Mouse (Mus musculus) liver, embryonic 14.5 days (tissue): ENCODE measurements at regions not wholly inside any gene's neighbourhood (a gene's known extent, or its start where the extent isn't known, plus 50 kb on each side); places are given as distances from the start of the nearest gene placed in this dataset.

Source experiments
- ATAC-seq: fragments of 200-750 bp; cut with Nextera tagmentation; 2 replicates; pipeline ENCODE4 v1.8.0; 2017; ENCODE audit warnings: moderate number of reproducible peaks, mild to moderate bottlenecking, moderate library complexity; ENCODE audit not compliant: insufficient read depth
- DNase-seq, 3 experiments: peaks; one replicate each; pipeline ENCODE4 v3.0.0-alpha.2; 2012 to 2013; ENCODE audit warnings: low read depth in 3 of 3, low spot score in 3 of 3
- H3K27ac ChIP-seq: fragments of 300-500 bp; sonication (generic); 2 replicates; pipeline ENCODE4 v1.5.1; 2014; ENCODE audit warnings: moderate library complexity, mild to moderate bottlenecking, control low read depth, inconsistent platforms
- H3K27me3 ChIP-seq: fragments of 300-500 bp; sonication (generic); 2 replicates; pipeline ENCODE4 v1.6.1; 2014; ENCODE audit warnings: mild to moderate bottlenecking, low read length, moderate library complexity; ENCODE audit not compliant: control insufficient read depth, insufficient read depth
- H3K36me3 ChIP-seq: fragments of 300-500 bp; sonication (generic); replicated peaks from 2 replicates; pipeline ENCODE4 v1.6.1; 2014; ENCODE audit warnings: low read depth; ENCODE audit not compliant: control insufficient read depth, insufficient read depth
- H3K4me1 ChIP-seq, 2 experiments: fragments of 200-500 bp in 1 of 2; fragments of 300-500 bp in 1 of 2; sonication (generic) in 1 of 2; replicated peaks; 2 replicates each; pipeline ENCODE4 v1.6.1; 2012 to 2014; ENCODE audit warnings: antibody characterized with exemption in 1 of 2, inconsistent platforms in 1 of 2, low read length in 1 of 2; ENCODE audit not compliant: control insufficient read depth in 2 of 2, insufficient read depth in 2 of 2
- H3K4me2 ChIP-seq: fragments of 300-500 bp; sonication (generic); 2 replicates; pipeline ENCODE4 v1.6.1; 2014; ENCODE audit warnings: low read depth, mild to moderate bottlenecking, control low read depth, moderate library complexity
- H3K4me3 ChIP-seq, 2 experiments: fragments of 200-500 bp in 1 of 2; fragments of 300-500 bp in 1 of 2; sonication (generic) in 1 of 2; 2 replicates each; pipeline ENCODE4 v1.5.1; 2012 to 2014; ENCODE audit warnings: low read depth in 2 of 2, low read length in 2 of 2, mild to moderate bottlenecking in 2 of 2, control low read depth in 1 of 2, inconsistent platforms in 1 of 2, moderate library complexity in 1 of 2; ENCODE audit not compliant: insufficient read depth in 1 of 2
- H3K9ac ChIP-seq: fragments of 300-500 bp; sonication (generic); replicated peaks from 2 replicates; pipeline ENCODE4 v1.6.1; 2014; ENCODE audit warnings: mild to moderate bottlenecking, control low read depth, moderate library complexity
- H3K9me3 ChIP-seq: fragments of 300-500 bp; sonication (generic); 2 replicates; pipeline ENCODE4 v1.6.1; 2016; ENCODE audit warnings: low read length, mixed read lengths; ENCODE audit not compliant: control insufficient read depth
- CTCF ChIP-seq: IDR thresholded peaks from 2 replicates; pipeline ENCODE4 v1.5.1; 2016; ENCODE audit warnings: antibody characterized with exemption, low read depth, control low read depth
- EP300 ChIP-seq: IDR thresholded peaks from 2 replicates; pipeline ENCODE4 v1.6.1; 2016; ENCODE audit warnings: antibody characterized with exemption, low read depth
- WGBS: fragments of 180-500 bp; shearing (Covaris S2); extraction: QIAGEN DNeasy Blood & Tissue Kit; methylation state at CpG from one replicate; pipeline ENCODE4 v1.1.7; 2014; ENCODE audit not compliant: insufficient replicate concordance; 5-methylcytosine and 5-hydroxymethylcytosine counted together

DNA sequence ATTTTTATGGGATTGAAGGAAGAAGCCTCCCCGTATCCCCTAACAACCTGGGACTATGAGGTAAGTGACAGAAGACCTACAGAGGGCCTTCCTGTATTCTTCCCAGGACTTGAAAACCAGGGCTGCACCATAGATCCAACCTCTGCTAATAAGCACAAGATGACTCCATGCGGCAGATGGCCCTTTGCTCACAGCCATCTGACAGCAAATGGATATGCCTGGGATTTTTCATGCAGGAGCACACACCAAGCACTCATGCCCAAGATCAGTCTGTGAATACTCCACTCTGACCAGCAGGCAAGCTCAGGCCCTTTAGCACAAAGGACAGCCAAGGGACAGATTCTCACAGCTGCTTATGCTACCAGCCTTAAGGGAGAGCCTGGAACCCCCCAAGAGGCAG, 77.1 kb upstream of the Plxna2 start:
- no peaks in the 10 kb centered on the region for H3K9me3 ChIP-seq
- H3K27ac ChIP-seq = no peak overlapping the region
- DNase-seq = no peak
- H3K36me3 ChIP-seq = no peaks in the 10 kb centered on the region
- no peaks in the 10 kb centered on the region for H3K4me1 ChIP-seq
- WGBS = 72% methylated on average over 2 of the region's 2 CpGs
- H3K9ac ChIP-seq = no peak overlapping the region
- no peak overlapping the region for H3K4me3 ChIP-seq
- ATAC-seq = no peak
- TF ChIP-seq CTCF = no peak
- TF ChIP-seq EP300 = no peak
- H3K4me2 ChIP-seq = no peak overlapping the region
- H3K27me3 ChIP-seq = no peaks in the 10 kb centered on the region

DNA sequence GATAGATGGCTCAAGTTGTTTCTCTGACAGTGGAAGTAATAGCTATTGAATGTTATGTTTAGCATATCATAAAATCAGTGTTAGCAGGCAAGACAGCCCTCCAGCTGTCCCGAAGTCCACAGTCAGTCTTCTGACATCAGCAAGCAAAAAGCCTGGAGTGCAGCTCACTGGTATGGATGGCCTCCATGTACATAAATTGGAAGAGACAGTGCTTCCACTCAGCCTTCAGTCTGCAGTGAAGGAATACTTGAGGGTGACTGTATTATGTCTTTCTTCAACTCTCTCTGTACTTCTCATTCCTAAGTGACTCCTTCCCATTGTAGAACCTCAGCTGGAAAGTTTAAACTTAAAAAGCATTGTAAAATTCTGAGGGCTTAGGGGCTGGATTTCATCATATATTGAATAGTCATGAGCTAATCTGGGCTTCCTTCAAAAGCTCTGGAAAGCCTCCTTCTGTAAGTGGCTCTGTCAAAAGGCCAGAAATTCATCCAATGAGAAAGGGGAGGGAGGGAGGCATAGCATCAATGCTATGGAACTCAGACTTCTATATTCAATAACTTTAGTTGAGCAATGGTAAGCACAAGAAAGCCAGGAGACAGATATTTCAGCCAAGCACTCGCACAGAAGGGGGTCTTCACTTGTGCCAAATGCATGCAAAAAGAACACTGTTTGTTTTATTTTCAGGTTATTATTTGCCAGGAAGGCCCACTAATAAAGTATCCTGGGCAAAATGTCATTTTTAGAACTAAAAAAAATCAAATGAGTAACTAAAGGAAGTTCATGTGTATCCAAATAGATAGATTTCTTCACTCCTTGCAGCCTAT, 90.5 kb upstream of the Plxna2 start:
- Histone ChIP-seq H3K27me3 (no peaks in the 10 kb centered on the region), H3K27ac (no peak overlapping the region), H3K4me1 (no peaks in the 10 kb centered on the region; a peak in 1 of 4 replicates), H3K9me3 (no peaks in the 10 kb centered on the region), H3K36me3 (no peaks in the 10 kb centered on the region), H3K9ac (no peak overlapping the region), H3K4me2 (no peak overlapping the region), H3K4me3 (no peak overlapping the region)
- DNase-seq (no peak), ATAC-seq (no peak)
- TF ChIP-seq CTCF (no peak), EP300 (no peak)
- 49% methylated on average over 2 of the region's 2 CpGs for WGBS

DNA sequence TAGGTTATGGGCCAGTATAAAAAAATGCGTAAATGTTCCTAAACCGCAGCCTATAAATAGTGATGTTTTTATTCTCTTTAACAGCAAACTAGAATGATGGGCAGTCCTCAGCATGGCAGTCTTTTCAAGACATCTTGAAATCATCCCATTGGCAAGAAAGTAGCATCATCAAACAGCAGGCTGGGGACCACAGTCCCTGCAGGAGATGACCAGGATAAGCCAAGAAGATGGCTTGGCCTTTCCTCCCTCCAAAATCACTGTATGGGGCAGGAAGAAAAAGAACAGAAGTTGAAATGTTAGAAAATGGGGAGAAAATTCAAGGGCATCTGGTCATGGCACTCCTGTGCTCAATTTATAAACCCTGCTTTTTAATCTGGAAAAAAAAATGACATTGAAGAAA, 93.0 kb upstream of the Plxna2 start:
- Histone ChIP-seq H3K36me3 (no peaks in the 10 kb centered on the region), H3K4me2 (no peak overlapping the region), H3K27ac (no peak overlapping the region), H3K4me1 (no peaks in the 10 kb centered on the region; a peak in 1 of 4 replicates), H3K9ac (no peak overlapping the region), H3K27me3 (no peaks in the 10 kb centered on the region), H3K4me3 (no peak overlapping the region), H3K9me3 (no peaks in the 10 kb centered on the region)
- no peak for DNase-seq
- 62% methylated on average over 2 of the region's 2 CpGs for WGBS
- TF ChIP-seq EP300 (no peak), CTCF (no peak)
- no peak for ATAC-seq

DNA sequence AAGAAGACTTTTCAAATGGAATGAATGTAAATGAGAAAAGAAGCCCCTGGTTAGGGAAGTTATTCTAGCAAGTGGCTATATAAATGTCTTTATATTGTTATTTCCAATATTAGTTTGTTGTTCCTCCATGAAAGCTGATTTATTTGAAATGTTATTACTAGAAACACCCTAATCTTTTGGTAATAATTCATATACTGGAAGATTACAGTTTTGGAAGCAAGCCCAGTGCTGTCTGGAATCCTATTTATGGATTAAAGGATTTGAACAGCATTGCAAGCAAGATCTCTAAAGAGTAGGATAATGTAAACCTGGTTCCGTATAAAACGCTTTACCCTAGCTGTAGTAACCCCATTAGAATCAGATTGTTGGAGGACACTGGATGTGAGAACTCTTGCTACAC, 96.8 kb upstream of the Plxna2 start:
- TF ChIP-seq EP300 (no peak), CTCF (no peak)
- Histone ChIP-seq H3K36me3 (no peaks in the 10 kb centered on the region), H3K4me1 (no peaks in the 10 kb centered on the region), H3K9me3 (no peaks in the 10 kb centered on the region), H3K4me2 (no peak overlapping the region), H3K4me3 (no peak overlapping the region), H3K27ac (no peak overlapping the region), H3K27me3 (no peaks in the 10 kb centered on the region), H3K9ac (no peak overlapping the region)
- DNase-seq (no peak), ATAC-seq (no peak)
- WGBS = 56% methylated on average over 2 of the region's 2 CpGs

DNA sequence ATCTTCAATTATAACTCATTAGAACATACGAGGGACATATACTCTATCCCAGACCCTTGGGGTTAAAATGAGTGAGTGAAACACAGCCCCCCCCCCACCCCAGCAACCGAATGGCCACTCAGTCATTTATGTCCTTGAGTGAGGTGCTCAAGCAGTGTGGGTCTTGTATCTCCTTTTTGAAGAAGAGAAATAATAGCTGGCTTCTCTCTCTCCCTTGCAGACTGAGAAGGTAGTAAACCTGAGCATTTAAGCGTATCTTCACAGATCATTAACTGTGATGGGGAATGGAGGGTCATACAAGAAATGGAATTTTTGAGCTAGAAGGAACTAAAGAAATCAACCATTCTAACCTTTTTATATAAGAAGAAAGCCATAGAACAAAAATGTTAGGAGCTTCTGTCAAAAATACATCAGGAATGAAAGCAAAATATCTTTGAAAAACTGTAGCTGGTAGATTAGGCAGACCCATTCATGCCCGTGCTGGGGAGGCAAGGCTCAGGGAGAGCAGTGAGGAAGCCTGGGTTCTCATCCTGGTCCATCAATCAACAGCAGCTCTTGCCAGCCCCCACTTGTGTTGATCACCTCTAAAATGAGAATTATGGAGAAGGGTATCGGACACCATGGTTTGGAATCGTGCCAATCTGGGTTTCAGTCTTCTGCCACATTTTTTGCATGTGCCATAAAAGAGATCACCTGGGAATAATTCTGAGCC, 98.4 kb upstream of the Plxna2 start:
- H3K4me2 ChIP-seq = no peak overlapping the region
- H3K9ac ChIP-seq = no peak overlapping the region
- H3K4me3 ChIP-seq = no peak overlapping the region
- no peak overlapping the region for H3K27ac ChIP-seq
- H3K9me3 ChIP-seq = no peaks in the 10 kb centered on the region
- TF ChIP-seq CTCF (no peak), EP300 (no peak)
- 54% methylated on average over 6 of the region's 6 CpGs for WGBS
- H3K4me1 ChIP-seq = no peaks in the 10 kb centered on the region
- no peaks in the 10 kb centered on the region for H3K27me3 ChIP-seq
- H3K36me3 ChIP-seq = no peaks in the 10 kb centered on the region
- DNase-seq = no peak
- ATAC-seq = no peak
